Mouse (Mus musculus) heart, embryonic 10.5 days (tissue): ENCODE data around the gene Camta1. TPM values are rescaled to one million over a fixed set of nuclear protein-coding genes. Genes with fewer than 3 reads are reported as not detected.

Source experiments
- DNase-seq: peaks from one replicate; pipeline ENCODE4 v3.0.0-alpha.2; 2017; ENCODE audit warnings: low spot score
- H3K27ac ChIP-seq: fragments of 300-500 bp; sonication (generic); 2 replicates; pipeline ENCODE4 v1.5.1; 2016; ENCODE audit warnings: mild to moderate bottlenecking
- H3K27me3 ChIP-seq: fragments of 300-500 bp; sonication (generic); 2 replicates; pipeline ENCODE4 v1.6.1; 2016; ENCODE audit warnings: mild to moderate bottlenecking; ENCODE audit not compliant: poor library complexity, insufficient read depth, severe bottlenecking
- H3K36me3 ChIP-seq: fragments of 300-500 bp; sonication (generic); 2 replicates; pipeline ENCODE4 v1.6.1; 2016; ENCODE audit warnings: mild to moderate bottlenecking, moderate library complexity
- H3K4me1 ChIP-seq: fragments of 300-500 bp; sonication (generic); 2 replicates; pipeline ENCODE4 v1.6.1; 2016; ENCODE audit warnings: mild to moderate bottlenecking
- H3K4me3 ChIP-seq: fragments of 300-500 bp; sonication (generic); 2 replicates; pipeline ENCODE4 v1.5.1; 2016; ENCODE audit warnings: mild to moderate bottlenecking, moderate library complexity
- H3K9me3 ChIP-seq: fragments of 300-500 bp; sonication (generic); 2 replicates; pipeline ENCODE4 v1.6.1; 2016; ENCODE audit warnings: mild to moderate bottlenecking, moderate library complexity
- WGBS: fragments of 180-500 bp; shearing (Covaris S2); methylation state at CpG from one replicate; pipeline ENCODE4 v1.1.7; 2016; 5-methylcytosine and 5-hydroxymethylcytosine counted together
- polyA plus RNA-seq: library from polyadenylated mRNA; unstranded; fragments of >200 nt; fragmentation: Nextera tagmentation; extraction: Ambion mirVana; gene quantifications from 2 replicates; pipeline ENCODE4 v1.2.1, GENCODE M21; 2016

Gene Camta1
- polyA plus RNA-seq, 1 experiment from 2014 or later = 115 TPM

- Histone ChIP-seq H3K9me3 (no peaks in the 10 kb centered on the region), H3K27me3 (peaks cover 7% of the 10 kb centered on the region; the same call in 1 of the 2 replicates), H3K4me1 (peaks cover 6% of the 10 kb centered on the region), H3K36me3 (no peaks in the 10 kb centered on the region), H3K4me3 (no peak overlapping the region), H3K27ac (no peak overlapping the region)
- WGBS = 84% methylated on average over 9 of the region's 9 CpGs
- no peak for DNase-seq
These were observed 661.4 kb downstream of the Camta1 start for GRCm38 (mm10) chr4:151200316-151200715.

- Histone ChIP-seq H3K9me3 (no peaks in the 10 kb centered on the region), H3K36me3 (no peaks in the 10 kb centered on the region), H3K4me1 (peaks cover 30% of the 10 kb centered on the region), H3K27me3 (peaks cover 4% of the 10 kb centered on the region; the same call in 1 of the 2 replicates), H3K27ac (peak overlapping the region; percentile 86), H3K4me3 (peak overlapping the region; percentile 15; the same call in 1 of the 2 replicates)
- no peak for DNase-seq
- WGBS = 45% methylated on average over 10 of the region's 10 CpGs
These were observed 666.5 kb downstream of the Camta1 start for GRCm38 (mm10) chr4:151195126-151195525.

- peaks cover 30% of the 10 kb centered on the region for H3K4me1 ChIP-seq
- H3K27ac ChIP-seq = peak overlapping the region; percentile 86
- 27% methylated on average over 4 of the region's 4 CpGs for WGBS
- no peaks in the 10 kb centered on the region for H3K9me3 ChIP-seq
- H3K4me3 ChIP-seq = no peak overlapping the region
- H3K27me3 ChIP-seq = peaks cover 4% of the 10 kb centered on the region; the same call in 1 of the 2 replicates
- H3K36me3 ChIP-seq = no peaks in the 10 kb centered on the region
- no peak for DNase-seq
These were observed 667.0 kb downstream of the Camta1 start for GRCm38 (mm10) chr4:151194715-151195097.

- Histone ChIP-seq H3K27me3 (peaks cover 4% of the 10 kb centered on the region; the same call in 1 of the 2 replicates), H3K4me3 (no peak overlapping the region), H3K36me3 (no peaks in the 10 kb centered on the region), H3K4me1 (peaks cover 30% of the 10 kb centered on the region), H3K9me3 (no peaks in the 10 kb centered on the region), H3K27ac (peak overlapping the region; percentile 86)
- no peak for DNase-seq
- WGBS = 46% methylated on average over 11 of the region's 11 CpGs
These were observed 667.5 kb downstream of the Camta1 start for GRCm38 (mm10) chr4:151194030-151194714.

- no peaks in the 10 kb centered on the region for H3K9me3 ChIP-seq
- no peak overlapping the region for H3K4me3 ChIP-seq
- 11% methylated on average over 8 of the region's 8 CpGs for WGBS
- H3K4me1 ChIP-seq = no peaks in the 10 kb centered on the region
- no peaks in the 10 kb centered on the region; the same call in 1 of the 2 replicates for H3K27me3 ChIP-seq
- H3K36me3 ChIP-seq = no peaks in the 10 kb centered on the region
- peak; percentile 84 for DNase-seq
- H3K27ac ChIP-seq = no peak overlapping the region
These were observed 675.2 kb downstream of the Camta1 start for GRCm38 (mm10) chr4:151186447-151186846.

GRCm38 (mm10) chr4:151185750-151186149 lies 675.9 kb downstream of the Camta1 start:
- no peak for DNase-seq
- no peaks in the 10 kb centered on the region; the same call in 1 of the 2 replicates for H3K27me3 ChIP-seq
- WGBS = 31% methylated on average over 1 of the region's 1 CpGs

GRCm38 (mm10) chr4:151180394-151180902 lies 681.2 kb downstream of the Camta1 start:
- no peaks in the 10 kb centered on the region for H3K36me3 ChIP-seq
- H3K27ac ChIP-seq = no peak overlapping the region
- H3K4me1 ChIP-seq = peaks cover 3% of the 10 kb centered on the region
- WGBS = 53% methylated on average over 7 of the region's 7 CpGs
- no peak for DNase-seq
- H3K4me3 ChIP-seq = no peak overlapping the region
- peaks cover 4% of the 10 kb centered on the region; the same call in 1 of the 2 replicates for H3K27me3 ChIP-seq
- no peaks in the 10 kb centered on the region for H3K9me3 ChIP-seq

More at GRCm38 (mm10) chr4:151185750-151186149, 675.9 kb downstream of the Camta1 start:
- H3K4me3 ChIP-seq = no peak overlapping the region
- H3K36me3 ChIP-seq = no peaks in the 10 kb centered on the region
- H3K4me1 ChIP-seq = no peaks in the 10 kb centered on the region
- H3K9me3 ChIP-seq = no peaks in the 10 kb centered on the region
- H3K27ac ChIP-seq = no peak overlapping the region

- no peak overlapping the region for H3K27ac ChIP-seq
- no peak for DNase-seq
- H3K36me3 ChIP-seq = no peaks in the 10 kb centered on the region
- H3K9me3 ChIP-seq = no peaks in the 10 kb centered on the region
- 53% methylated on average over 3 of the region's 3 CpGs for WGBS
- peaks cover 4% of the 10 kb centered on the region; the same call in 1 of the 2 replicates for H3K27me3 ChIP-seq
- no peak overlapping the region for H3K4me3 ChIP-seq
- H3K4me1 ChIP-seq = peaks cover 3% of the 10 kb centered on the region
These were observed 682.0 kb downstream of the Camta1 start for GRCm38 (mm10) chr4:151179639-151180038.

GRCm38 (mm10) chr4:151178970-151179378 lies 682.7 kb downstream of the Camta1 start:
- H3K27ac ChIP-seq = no peak overlapping the region
- 72% methylated on average over 8 of the region's 8 CpGs for WGBS
- DNase-seq = no peak

GRCm38 (mm10) chr4:151172526-151172925 lies 689.1 kb downstream of the Camta1 start:
- peaks cover 11% of the 10 kb centered on the region; the same call in 1 of the 2 replicates for H3K4me1 ChIP-seq
- H3K27ac ChIP-seq = no peak overlapping the region
- no peaks in the 10 kb centered on the region for H3K9me3 ChIP-seq
- no peak for DNase-seq
- H3K4me3 ChIP-seq = no peak overlapping the region
- peaks cover 28% of the 10 kb centered on the region; the same call in 1 of the 2 replicates for H3K27me3 ChIP-seq
- 83% methylated on average over 8 of the region's 8 CpGs for WGBS
- no peaks in the 10 kb centered on the region for H3K36me3 ChIP-seq

More at GRCm38 (mm10) chr4:151178970-151179378, 682.7 kb downstream of the Camta1 start:
- H3K9me3 ChIP-seq = no peaks in the 10 kb centered on the region
- H3K36me3 ChIP-seq = no peaks in the 10 kb centered on the region
- peaks cover 6% of the 10 kb centered on the region; the same call in 1 of the 2 replicates for H3K27me3 ChIP-seq
- no peak overlapping the region for H3K4me3 ChIP-seq
- peaks cover 3% of the 10 kb centered on the region for H3K4me1 ChIP-seq

- WGBS = 50% methylated on average over 3 of the region's 3 CpGs
These were observed 690.6 kb downstream of the Camta1 start for GRCm38 (mm10) chr4:151171117-151171516.

GRCm38 (mm10) chr4:151170658-151171057 lies 691.0 kb downstream of the Camta1 start:
- no peak overlapping the region for H3K27ac ChIP-seq
- 61% methylated on average over 18 of the region's 18 CpGs for WGBS
- DNase-seq = no peak
- no peaks in the 10 kb centered on the region for H3K9me3 ChIP-seq
- peaks cover 13% of the 10 kb centered on the region; the same call in 1 of the 2 replicates for H3K4me1 ChIP-seq
- no peaks in the 10 kb centered on the region for H3K36me3 ChIP-seq
- H3K4me3 ChIP-seq = no peak overlapping the region
- H3K27me3 ChIP-seq = peaks cover 30% of the 10 kb centered on the region

More at GRCm38 (mm10) chr4:151171117-151171516, 690.6 kb downstream of the Camta1 start:
- no peaks in the 10 kb centered on the region for H3K9me3 ChIP-seq
- H3K4me1 ChIP-seq = peaks cover 11% of the 10 kb centered on the region; the same call in 1 of the 2 replicates
- no peak overlapping the region for H3K27ac ChIP-seq
- DNase-seq = no peak
- H3K36me3 ChIP-seq = no peaks in the 10 kb centered on the region
- H3K27me3 ChIP-seq = peaks cover 27% of the 10 kb centered on the region
- H3K4me3 ChIP-seq = no peak overlapping the region

GRCm38 (mm10) chr4:151166969-151167368 lies 694.7 kb downstream of the Camta1 start:
- DNase-seq = no peak
- peaks cover 53% of the 10 kb centered on the region for H3K27me3 ChIP-seq
- no peaks in the 10 kb centered on the region for H3K36me3 ChIP-seq
- no peak overlapping the region for H3K4me3 ChIP-seq
- 77% methylated on average over 6 of the region's 6 CpGs for WGBS
- H3K4me1 ChIP-seq = peaks cover 13% of the 10 kb centered on the region; the same call in 1 of the 2 replicates
- H3K9me3 ChIP-seq = no peaks in the 10 kb centered on the region
- H3K27ac ChIP-seq = no peak overlapping the region
